Mouse (Mus musculus) neural tube, embryonic 12.5 days (tissue): Measurements from ENCODE around the gene Nxph3. TPM values are rescaled to one million over a fixed set of nuclear protein-coding genes. Genes with fewer than 3 reads are reported as not detected.

Experiments used
- ATAC-seq: fragments of 200-750 bp; cut with Nextera tagmentation; 2 replicates; pipeline ENCODE4 v1.8.0; 2017; ENCODE audit warnings: low read depth, mild to moderate bottlenecking, moderate TSS enrichment, moderate library complexity; ENCODE audit not compliant: low FRiP score
- H3K27ac ChIP-seq: fragments of 300-500 bp; sonication (generic); 2 replicates; pipeline ENCODE4 v1.5.1; 2016
- H3K27me3 ChIP-seq: fragments of 300-500 bp; sonication (generic); replicated peaks from 2 replicates; pipeline ENCODE4 v1.6.1; 2016; ENCODE audit warnings: mild to moderate bottlenecking
- H3K36me3 ChIP-seq: fragments of 300-500 bp; sonication (generic); 2 replicates; pipeline ENCODE4 v1.6.1; 2016; ENCODE audit warnings: mild to moderate bottlenecking
- H3K4me1 ChIP-seq: fragments of 300-500 bp; sonication (generic); 2 replicates; pipeline ENCODE4 v1.6.1; 2016
- H3K4me2 ChIP-seq: fragments of 300-500 bp; sonication (generic); replicated peaks from 2 replicates; pipeline ENCODE4 v1.6.1; 2016; ENCODE audit warnings: mild to moderate bottlenecking
- H3K4me3 ChIP-seq: fragments of 300-500 bp; sonication (generic); 2 replicates; pipeline ENCODE4 v1.5.1; 2016
- H3K9ac ChIP-seq: fragments of 300-500 bp; sonication (generic); 2 replicates; pipeline ENCODE4 v1.6.1; 2016; ENCODE audit warnings: mild to moderate bottlenecking
- H3K9me3 ChIP-seq: fragments of 300-500 bp; sonication (generic); 2 replicates; pipeline ENCODE4 v1.6.1; 2016; ENCODE audit warnings: mild to moderate bottlenecking
- WGBS: fragments of 180-500 bp; shearing (Covaris S2); methylation state at CpG from one replicate; pipeline ENCODE4 v1.1.7; 2016; 5-methylcytosine and 5-hydroxymethylcytosine counted together
- polyA plus RNA-seq: library from polyadenylated mRNA; unstranded; fragments of >200 nt; fragmentation: Nextera tagmentation; extraction: Ambion mirVana; gene quantifications from 2 replicates; pipeline ENCODE4 v1.2.1, GENCODE M21; 2016

Nxph3 gene
- 0.49 and 0.55 TPM in 2 replicates for polyA plus RNA-seq

DNA sequence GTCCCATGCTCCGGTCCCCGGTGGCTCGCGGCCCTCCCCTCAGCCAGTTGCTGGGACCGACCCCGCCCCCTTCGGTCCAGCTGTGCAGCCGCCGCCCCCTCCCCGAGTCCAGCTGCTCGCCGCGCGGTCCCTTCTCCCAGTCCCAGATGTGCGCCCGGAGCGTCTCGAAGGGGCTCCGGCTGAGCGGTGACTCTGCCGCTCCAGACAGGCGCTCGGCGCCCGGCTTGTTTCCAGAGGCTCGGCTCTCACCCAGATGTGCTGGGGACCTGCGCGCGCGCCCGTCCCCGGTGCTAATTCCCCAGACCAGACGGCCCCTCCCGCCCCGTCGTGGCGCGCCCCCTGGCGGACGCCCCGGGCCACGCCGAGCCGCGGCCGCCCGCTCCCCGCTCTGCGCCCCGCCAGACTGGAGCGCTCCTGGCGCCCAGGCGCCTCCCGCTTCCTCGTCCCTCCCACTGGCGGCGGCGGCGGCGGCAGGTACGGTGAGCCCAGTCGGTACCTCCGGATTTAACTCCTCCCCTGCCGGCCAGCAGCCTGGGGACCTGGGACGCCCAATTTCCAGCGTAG lies at the start of gene Nxph3:
Nxph3 (minus strand) TSS at position 273 of the 564 bp plus-strand sequence.
- WGBS: 1% methylated on average over 66 of the region's 66 CpGs

DNA sequence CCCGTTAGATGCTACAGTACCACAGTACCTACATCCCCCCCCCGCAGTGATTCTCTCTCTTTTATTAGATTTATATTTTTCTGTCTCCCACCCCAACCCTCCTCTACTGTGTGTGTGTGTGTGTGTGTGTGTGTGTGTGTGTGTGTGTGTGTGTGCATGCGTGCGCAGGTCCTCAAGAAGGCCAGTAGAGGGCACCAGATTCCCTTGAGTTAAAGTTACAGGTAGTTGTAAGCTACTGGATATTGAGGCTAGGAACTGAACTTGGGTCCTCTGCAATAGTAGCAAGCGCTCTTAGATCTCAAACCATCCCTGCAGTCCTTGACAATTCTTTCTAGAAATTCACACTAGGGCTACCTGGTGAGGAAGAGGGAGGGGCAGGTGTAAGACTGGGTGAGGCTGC lies 49.5 kb upstream of the Nxph3 start:
- Histone ChIP-seq H3K9ac (no peak overlapping the region), H3K36me3 (no peaks in the 10 kb centered on the region), H3K4me2 (no peak overlapping the region), H3K27ac (no peak overlapping the region), H3K9me3 (no peaks in the 10 kb centered on the region), H3K4me1 (peaks cover 8% of the 10 kb centered on the region; the same call in 1 of the 2 replicates), H3K4me3 (no peak overlapping the region), H3K27me3 (no peaks in the 10 kb centered on the region)
- ATAC-seq: no peak
- 98% methylated on average over 5 of the region's 5 CpGs for WGBS

More for the DNA sequence above, at the start of gene Nxph3:
- 0 out of 2 replicates have a peak, but pooled peaks have one; percentile 15 for ATAC-seq
- Histone ChIP-seq H3K9ac (peak within 1 kb of the TSS; percentile 52), H3K27ac (no peak within 1 kb of the TSS), H3K9me3 (no peaks in the 10 kb centered on the region), H3K36me3 (no peaks in the 10 kb centered on the region), H3K4me1 (peaks cover 50% of the 10 kb centered on the region), H3K4me3 (peak within 1 kb of the TSS; percentile 52), H3K4me2 (peak within 1 kb of the TSS; percentile 99), H3K27me3 (peaks cover 48% of the 10 kb centered on the region)

DNA sequence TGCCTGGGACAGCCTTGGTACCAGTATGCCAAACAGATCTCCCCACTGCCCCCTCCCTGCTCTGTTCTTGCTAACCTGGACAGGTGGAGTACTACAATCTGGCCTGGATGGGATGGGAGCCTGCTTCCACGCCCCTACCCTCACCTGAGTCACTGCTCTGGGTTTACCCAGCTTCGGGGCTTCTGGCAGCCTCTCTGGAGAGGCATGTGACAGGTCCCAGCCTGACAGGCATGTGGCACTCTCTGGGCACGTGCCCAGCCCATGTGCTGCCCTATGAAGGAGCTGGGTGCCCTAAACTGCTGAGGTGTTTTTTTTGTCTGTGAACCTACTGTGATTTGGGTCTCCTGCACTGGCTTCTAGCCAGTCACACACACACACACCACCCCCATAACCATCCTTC lies 46.4 kb upstream of the Nxph3 start:
- Histone ChIP-seq H3K4me3 (no peak overlapping the region), H3K9ac (no peak overlapping the region)
- 74% methylated on average over 3 of the region's 3 CpGs for WGBS

DNA sequence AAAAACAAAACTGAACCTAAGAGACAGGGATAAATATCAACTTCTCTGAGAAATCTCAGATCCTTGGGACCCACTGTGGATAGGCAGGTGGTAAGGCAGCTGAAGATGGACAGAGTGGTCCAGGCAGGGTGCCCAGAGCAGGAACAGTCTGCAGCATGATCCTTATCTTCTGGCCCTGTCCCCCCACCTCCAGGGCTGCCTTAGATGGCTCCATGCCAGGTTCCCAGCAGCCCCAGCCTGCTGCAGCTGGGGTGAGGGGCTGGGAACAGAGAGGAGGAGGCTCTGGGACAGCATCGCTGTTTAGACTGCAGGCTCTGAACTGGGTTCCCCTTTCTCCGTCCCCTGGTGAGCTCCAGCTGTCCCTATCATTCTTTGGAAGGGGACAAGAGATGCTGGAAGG lies 45.4 kb upstream of the Nxph3 start:
- 76% methylated on average over 2 of the region's 2 CpGs for WGBS
- no peak overlapping the region; the same call in 1 of the 2 replicates for H3K9ac ChIP-seq

More for the DNA sequence above, 46.4 kb upstream of the Nxph3 start:
- H3K27me3 ChIP-seq: no peaks in the 10 kb centered on the region
- no peak for ATAC-seq
- no peak overlapping the region for H3K4me2 ChIP-seq
- no peaks in the 10 kb centered on the region for H3K9me3 ChIP-seq
- H3K27ac ChIP-seq: no peak overlapping the region
- H3K36me3 ChIP-seq: no peaks in the 10 kb centered on the region
- no peaks in the 10 kb centered on the region for H3K4me1 ChIP-seq

DNA sequence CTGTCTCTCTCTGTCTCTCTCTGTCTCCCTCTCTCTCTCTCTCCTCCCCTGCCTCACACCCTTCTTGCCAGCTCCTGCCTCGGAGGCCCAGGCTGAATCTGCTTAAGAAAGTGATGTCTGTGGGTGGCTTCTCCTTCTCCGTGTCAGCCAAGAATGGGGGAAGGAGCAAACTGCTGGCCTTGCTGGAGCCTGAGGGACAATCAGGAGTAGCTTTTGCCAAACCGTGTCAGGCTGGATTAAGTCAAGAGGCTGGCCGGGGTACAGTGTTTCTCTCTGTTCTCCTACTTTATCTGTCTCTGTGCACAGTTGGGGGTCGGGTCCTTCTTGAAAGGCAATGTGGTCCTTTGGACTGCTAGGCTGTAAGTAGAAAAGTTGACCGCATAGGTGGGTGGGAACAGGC lies 43.3 kb upstream of the Nxph3 start:
- Histone ChIP-seq H3K9ac (no peak overlapping the region), H3K4me1 (no peaks in the 10 kb centered on the region), H3K4me3 (no peak overlapping the region), H3K4me2 (no peak overlapping the region), H3K27me3 (no peaks in the 10 kb centered on the region), H3K27ac (no peak overlapping the region), H3K36me3 (no peaks in the 10 kb centered on the region), H3K9me3 (no peaks in the 10 kb centered on the region)
- no peak for ATAC-seq
- WGBS: 49% methylated on average over 6 of the region's 6 CpGs

More for the DNA sequence above, 45.4 kb upstream of the Nxph3 start:
- Histone ChIP-seq H3K27me3 (no peaks in the 10 kb centered on the region), H3K4me1 (no peaks in the 10 kb centered on the region), H3K4me2 (no peak overlapping the region), H3K9me3 (no peaks in the 10 kb centered on the region), H3K27ac (no peak overlapping the region), H3K4me3 (no peak overlapping the region), H3K36me3 (no peaks in the 10 kb centered on the region)
- no peak for ATAC-seq

DNA sequence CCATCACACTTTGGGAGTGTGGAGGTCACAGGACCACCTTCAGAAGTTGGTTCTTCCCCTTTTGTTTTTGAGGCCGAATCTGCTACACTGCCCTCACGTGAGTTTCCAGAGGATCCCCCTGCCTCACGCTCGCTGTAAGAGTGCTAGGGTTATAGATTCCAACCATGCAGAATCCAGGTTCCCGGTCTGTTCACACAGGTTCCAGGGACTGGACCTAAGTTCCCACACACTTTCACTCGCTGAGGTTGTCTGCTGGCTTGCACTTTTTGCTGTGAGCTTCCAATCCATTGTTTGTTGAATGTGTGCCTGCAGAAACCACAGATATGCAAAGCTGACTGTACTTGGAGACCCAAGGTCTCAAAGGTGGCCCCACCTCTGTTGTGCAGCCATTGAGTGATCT lies 42.7 kb upstream of the Nxph3 start:
- Histone ChIP-seq H3K27ac (no peak overlapping the region), H3K9ac (no peak overlapping the region), H3K4me3 (no peak overlapping the region), H3K4me1 (no peaks in the 10 kb centered on the region), H3K36me3 (no peaks in the 10 kb centered on the region), H3K4me2 (no peak overlapping the region), H3K27me3 (no peaks in the 10 kb centered on the region), H3K9me3 (no peaks in the 10 kb centered on the region)
- 86% methylated on average over 6 of the region's 6 CpGs for WGBS
- no peak for ATAC-seq

DNA sequence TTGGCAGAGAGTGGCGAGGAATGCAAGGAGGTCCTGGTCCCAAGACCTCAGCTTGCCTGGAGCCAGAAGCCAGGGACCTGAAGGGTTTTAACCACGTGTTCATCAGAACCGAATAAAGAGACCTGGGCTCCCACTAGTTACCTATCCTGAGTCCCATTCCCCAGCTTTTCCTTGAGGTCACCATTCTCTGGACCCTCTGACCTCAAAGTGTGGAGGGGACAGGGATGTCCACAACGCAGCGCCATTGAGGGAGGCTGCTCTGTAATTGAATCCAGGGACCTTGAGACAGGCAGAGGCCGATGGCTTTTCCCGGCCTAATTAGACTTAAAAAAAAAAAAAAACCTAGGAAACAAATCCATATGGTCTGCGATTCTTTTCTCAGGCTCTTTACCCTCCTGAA lies 40.9 kb upstream of the Nxph3 start:
- Histone ChIP-seq H3K4me3 (no peak overlapping the region), H3K36me3 (no peaks in the 10 kb centered on the region), H3K27me3 (no peaks in the 10 kb centered on the region), H3K27ac (no peak overlapping the region), H3K9ac (no peak overlapping the region), H3K9me3 (no peaks in the 10 kb centered on the region), H3K4me1 (no peaks in the 10 kb centered on the region), H3K4me2 (no peak overlapping the region)
- WGBS: 45% methylated on average over 8 of the region's 8 CpGs
- ATAC-seq: no peak

DNA sequence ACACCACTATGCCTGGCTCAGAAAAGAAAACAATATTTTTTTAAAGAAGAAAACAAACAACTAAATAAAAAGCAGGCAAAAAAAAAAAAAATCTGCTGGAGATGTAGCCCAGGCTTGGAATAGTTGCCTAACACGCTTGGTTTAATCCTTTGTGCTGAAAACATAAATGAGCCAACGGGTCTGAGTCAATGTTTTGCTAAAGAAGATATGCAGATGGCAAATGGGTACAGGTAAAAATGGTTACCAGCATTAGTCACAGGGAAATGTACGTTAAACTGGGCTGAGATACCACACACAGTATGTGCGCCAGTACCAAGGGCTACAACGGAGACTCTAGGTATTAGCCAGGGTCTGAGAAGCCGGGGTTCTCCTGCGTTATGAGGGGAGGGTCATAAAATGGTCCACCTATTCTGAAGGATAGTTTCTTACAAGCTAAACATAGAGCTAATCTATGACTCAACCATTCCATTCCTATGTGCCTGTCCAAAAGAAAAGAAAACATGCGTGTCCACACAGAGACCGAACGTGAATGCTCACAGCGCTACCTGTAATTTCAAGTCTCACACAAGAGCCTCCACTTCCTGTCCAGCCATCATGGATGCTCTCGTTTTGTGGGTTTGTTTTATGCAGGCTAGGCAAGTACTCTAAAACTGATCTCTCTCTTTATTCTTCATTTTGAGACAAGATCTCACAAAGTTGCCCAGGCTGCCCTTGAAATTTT lies 36.1 kb upstream of the Nxph3 start:
- ATAC-seq: no peak
- Histone ChIP-seq H3K4me2 (no peak overlapping the region), H3K9ac (no peak overlapping the region), H3K36me3 (no peaks in the 10 kb centered on the region), H3K27ac (no peak overlapping the region), H3K4me1 (no peaks in the 10 kb centered on the region), H3K4me3 (no peak overlapping the region), H3K9me3 (no peaks in the 10 kb centered on the region), H3K27me3 (no peaks in the 10 kb centered on the region)
- WGBS: 83% methylated on average over 12 of the region's 12 CpGs

DNA sequence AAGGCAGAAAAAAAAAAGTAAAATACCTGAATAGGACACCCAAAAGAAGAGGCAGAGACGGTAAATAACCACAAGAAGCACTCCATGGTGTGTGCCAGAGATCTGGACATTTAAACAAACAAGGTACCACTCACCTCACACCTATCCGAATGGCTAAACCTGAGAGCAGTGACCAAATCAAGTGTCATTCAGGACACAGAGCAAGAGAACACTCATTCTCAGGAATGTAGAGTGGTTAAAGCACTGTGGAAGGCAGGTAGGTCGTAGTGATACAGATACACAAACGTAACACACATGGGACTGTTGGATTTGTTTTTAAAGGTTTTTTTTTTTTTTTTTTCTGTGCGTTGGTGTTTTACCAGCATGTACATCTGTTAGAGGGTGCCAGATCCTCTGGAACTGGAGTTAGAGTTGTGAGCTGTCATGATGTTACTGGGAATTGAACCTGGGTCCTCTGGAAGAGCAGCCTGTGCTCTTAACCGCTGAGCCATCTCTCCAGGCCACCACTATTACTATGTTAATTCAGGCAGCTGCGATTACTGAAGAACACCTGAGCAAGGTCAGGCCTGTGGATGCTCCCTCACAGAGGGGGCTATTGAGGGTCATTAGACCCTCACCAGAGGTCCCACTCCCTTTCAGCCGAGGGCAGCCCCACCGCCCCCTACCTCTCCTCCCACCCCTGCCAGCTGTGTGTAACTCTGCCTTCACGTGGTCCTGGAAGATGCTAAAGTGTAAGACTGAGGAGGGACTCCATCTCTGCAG lies 31.8 kb upstream of the Nxph3 start:
- H3K4me3 ChIP-seq: no peak overlapping the region
- ATAC-seq: no peak
- no peaks in the 10 kb centered on the region for H3K27me3 ChIP-seq
- 63% methylated on average over 10 of the region's 10 CpGs for WGBS
- H3K9ac ChIP-seq: no peak overlapping the region
- H3K27ac ChIP-seq: no peak overlapping the region
- peaks cover 4% of the 10 kb centered on the region; the same call in 1 of the 2 replicates for H3K4me1 ChIP-seq
- no peak overlapping the region for H3K4me2 ChIP-seq
- no peaks in the 10 kb centered on the region for H3K9me3 ChIP-seq
- no peaks in the 10 kb centered on the region for H3K36me3 ChIP-seq

DNA sequence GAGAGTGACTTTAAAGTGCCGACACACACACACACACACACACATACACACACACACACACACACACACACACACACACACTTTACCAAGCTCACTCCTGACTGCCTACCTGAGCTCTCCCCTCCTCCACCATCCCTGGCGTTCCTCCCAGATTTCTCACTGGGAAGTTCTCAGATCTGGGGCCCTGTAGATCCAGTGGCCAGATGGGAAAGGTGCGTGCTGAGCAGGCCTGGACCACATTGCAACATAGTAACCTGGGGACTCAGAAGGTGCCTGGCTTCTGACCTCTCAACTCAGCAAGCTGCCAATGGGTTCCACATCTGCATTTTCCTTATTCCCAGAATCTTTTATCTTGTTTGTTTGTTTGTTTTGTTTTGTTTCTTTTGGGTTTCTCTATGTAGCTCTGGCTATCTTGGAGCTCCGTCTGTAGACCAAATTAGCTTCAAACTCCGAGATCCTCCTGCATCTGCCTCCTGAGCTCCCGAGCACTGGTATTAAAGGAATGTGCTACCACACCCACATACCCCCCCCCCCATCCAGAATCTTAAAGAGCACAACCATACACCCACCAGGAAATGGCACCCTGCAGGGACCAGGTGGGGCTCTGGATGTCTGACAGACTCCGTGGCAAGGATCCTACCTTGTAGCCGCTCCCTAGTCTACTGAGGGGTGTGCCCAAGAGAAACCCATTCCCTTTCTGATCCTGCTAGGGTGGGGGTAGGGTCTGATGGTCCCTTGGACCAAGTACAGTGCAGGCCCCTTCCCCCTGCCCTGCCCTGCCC lies 30.4 kb upstream of the Nxph3 start:
- ATAC-seq: no peak
- WGBS: 85% methylated on average over 8 of the region's 8 CpGs
- no peak overlapping the region for H3K4me3 ChIP-seq
- no peak overlapping the region for H3K9ac ChIP-seq
- no peaks in the 10 kb centered on the region for H3K36me3 ChIP-seq
- no peaks in the 10 kb centered on the region for H3K27me3 ChIP-seq
- no peak overlapping the region for H3K4me2 ChIP-seq
- H3K27ac ChIP-seq: no peak overlapping the region
- H3K9me3 ChIP-seq: no peaks in the 10 kb centered on the region
- H3K4me1 ChIP-seq: peaks cover 17% of the 10 kb centered on the region; the same call in 1 of the 2 replicates

DNA sequence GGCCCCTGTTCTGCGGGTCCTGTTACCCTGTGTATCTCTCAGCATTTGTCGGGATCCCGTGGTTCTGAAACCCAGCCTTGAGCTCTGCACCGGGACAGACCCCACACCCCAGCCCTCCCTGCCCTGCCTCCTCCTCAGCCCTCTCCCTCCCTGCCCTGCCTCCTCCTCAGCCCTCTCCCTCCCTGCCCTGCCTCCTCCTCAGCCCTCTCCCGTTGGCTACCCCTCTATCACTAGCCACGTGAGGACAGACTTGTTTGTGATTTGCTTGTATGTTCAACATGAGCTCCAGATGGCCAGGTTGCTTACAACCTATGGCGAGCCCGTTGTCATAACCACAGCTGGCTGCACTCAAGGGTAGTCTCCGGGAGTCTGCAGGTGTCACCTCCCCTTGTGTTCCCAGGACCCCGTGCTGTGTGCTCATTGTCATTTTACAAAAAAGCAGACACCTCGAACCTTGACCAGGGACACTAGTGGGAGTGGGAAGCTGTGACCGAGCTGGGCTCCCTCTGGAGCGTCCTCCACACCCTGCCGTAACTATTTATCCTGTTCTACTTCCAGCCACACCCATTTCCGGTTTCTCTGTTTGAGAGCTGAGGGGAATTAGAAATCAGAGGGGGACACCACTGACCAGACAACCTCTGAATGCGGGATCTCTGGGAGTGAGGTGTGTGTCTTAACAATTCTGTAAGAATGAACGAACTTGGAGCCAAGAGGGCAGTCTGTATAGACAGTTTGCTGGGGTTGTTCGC lies 26.4 kb upstream of the Nxph3 start:
- no peaks in the 10 kb centered on the region for H3K36me3 ChIP-seq
- peaks cover 26% of the 10 kb centered on the region for H3K4me1 ChIP-seq
- no peaks in the 10 kb centered on the region for H3K27me3 ChIP-seq
- 0 out of 2 replicates have a peak overlapping the region, but pooled peaks have one; percentile 9 for H3K9ac ChIP-seq
- 31% methylated on average over 18 of the region's 18 CpGs for WGBS
- H3K27ac ChIP-seq: no peak overlapping the region
- ATAC-seq: no peak
- peak overlapping the region; percentile 5; the same call in 1 of the 2 replicates for H3K4me2 ChIP-seq
- H3K9me3 ChIP-seq: no peaks in the 10 kb centered on the region
- H3K4me3 ChIP-seq: no peak overlapping the region
